6 mouse cellular contexts compared by ENCODE assay signal in genomic region chr13:3377801-3378200, GRCm38 (mm10).
DNase-seq lines count a peak whose midpoint lies in the region; TF ChIP-seq lines count a peak whose summit lies in the region.
"Not testable (repeated sequence)": the region's sequence is repeated elsewhere in the genome, so short reads cannot be mapped to it uniquely, and the experiment has no call there.

No protein-coding gene starts in this region.

- H3K36me3 ChIP-seq in MEL (ENCODE audit: control insufficient read depth in 1 of 2, insufficient read depth in 2 of 2, low read length in 2 of 2); splenic B cell, adult 2 months (ENCODE audit: control insufficient read depth, insufficient read depth, low read length, poor library complexity, severe bottlenecking): not testable (repeated sequence)

- not testable (repeated sequence) for H3K9ac ChIP-seq in MEL (ENCODE audit: control insufficient read depth, low read depth, low read length, poor library complexity, severe bottlenecking)

- not testable (repeated sequence) for H3K27me3 ChIP-seq in MEL (ENCODE audit: control insufficient read depth in 1 of 2, insufficient read depth in 2 of 2, low read length in 2 of 2); splenic B cell, adult 2 months (ENCODE audit: control insufficient read depth, insufficient read depth, low read length, poor library complexity, severe bottlenecking)

- not testable (repeated sequence) for TF ChIP-seq POLR2A in MEL (IDR thresholded peaks at IDR 0.05; ENCODE audit: control insufficient read depth in 1 of 2, insufficient read depth in 1 of 2, low read depth in 1 of 2, low read length in 2 of 2, poor library complexity in 1 of 2)

- H3K27ac ChIP-seq in MEL (ENCODE audit: control insufficient read depth, low read depth, low read length): not testable (repeated sequence)

- H3K9me3 ChIP-seq in MEL (replicated peaks; ENCODE audit: insufficient read depth, low read length): not testable (repeated sequence)

- TF ChIP-seq CTCF in MEL (IDR thresholded peaks at IDR 0.05 in 2 of 3, conservative IDR thresholded peaks at IDR 0.05 in 1 of 3; ENCODE audit: control insufficient read depth in 1 of 3, insufficient read depth in 1 of 3, low read depth in 2 of 3, low read length in 3 of 3, poor library complexity in 1 of 3, severe bottlenecking in 1 of 3): not testable (repeated sequence)

- TF ChIP-seq EP300 in MEL (IDR thresholded peaks at IDR 0.05; ENCODE audit: low read depth in 1 of 2, low read length in 2 of 2): not testable (repeated sequence)

- DNase-seq in 3134 (ENCODE audit: extremely low read depth, insufficient read length, low spot score) (peak; percentile 20), A20 (ENCODE audit: low read depth, low spot score) (peak; percentile 76), ES-CJ7 (ENCODE audit: low read depth, low spot score) (peak; percentile 59), MEL (ENCODE audit: low read depth, low spot score) (peak; percentile 82), WW6 (ENCODE audit: low read depth, low spot score) (peak; percentile 36)
- DNase-seq in splenic B cell, adult 2 months (ENCODE audit: low read depth, low spot score): peak; percentile 3

- TF ChIP-seq RAD21 in MEL (IDR thresholded peaks at IDR 0.05; ENCODE audit: low read depth, low read length): not testable (repeated sequence)

- not testable (repeated sequence) for H3K79me2 ChIP-seq in MEL (ENCODE audit: control insufficient read depth, insufficient read depth, low read length, poor library complexity)

- H3K4me3 ChIP-seq in MEL (ENCODE audit: control insufficient read depth in 1 of 2, insufficient read depth in 1 of 2, low read depth in 2 of 2, low read length in 2 of 2): not testable (repeated sequence)

- H3K4me1 ChIP-seq in MEL (ENCODE audit: control insufficient read depth in 1 of 2, insufficient read depth in 2 of 2, low read length in 2 of 2): not testable (repeated sequence)

Comparison
In these comparisons a context has a peak if more than half of its experiments do, and no peak if none do; other contexts are left out.
1. DNase-seq: peak in every context shown above with its lines; median percentile 82 in MEL; 76 in A20; 59 in ES-CJ7; 36 in WW6; 20 in 3134; 3 in splenic B cell, adult 2 months.